Mouse (Mus musculus): Measurements from ENCODE around the gene Fam98a. TPM values are rescaled to one million over a fixed set of nuclear protein-coding genes. Genes with fewer than 3 reads are reported as not detected.

Fam98a gene
- polyA plus RNA-seq, 1 experiment from 2014 or later = 20.2 TPM

Other genes starting within 250 kb of the Fam98a start
- gene Rasgrp3, start 116.0 kb downstream of the Fam98a start, polyA plus RNA-seq (2015; fragmentation: Nextera tagmentation; extraction: Ambion mirVana) = 2.9 and 3.9 TPM in 2 replicates